Mouse (Mus musculus) limb, embryonic 10.5 days (tissue): ENCODE results near the gene Mfn1. TPM values are rescaled to one million over a fixed set of nuclear protein-coding genes. Genes with fewer than 3 reads are reported as not detected.
A peak's percentile ranks its signal among the peaks of the same experiment; 100 is the strongest.

ENCODE experiments used
- DNase-seq: peaks from one replicate; pipeline ENCODE4 v3.0.0-alpha.2; 2017; ENCODE audit warnings: low spot score
- H3K27ac ChIP-seq: fragments of 300-500 bp; sonication (generic); 2 replicates; pipeline ENCODE4 v1.5.1; 2016; ENCODE audit warnings: mild to moderate bottlenecking
- H3K27me3 ChIP-seq: fragments of 300-500 bp; sonication (generic); 2 replicates; pipeline ENCODE4 v1.6.1; 2016; ENCODE audit warnings: low read depth, mild to moderate bottlenecking; ENCODE audit not compliant: poor library complexity, severe bottlenecking
- H3K36me3 ChIP-seq: fragments of 300-500 bp; sonication (generic); 2 replicates; pipeline ENCODE4 v1.6.1; 2016; ENCODE audit warnings: mild to moderate bottlenecking, moderate library complexity
- H3K4me1 ChIP-seq: fragments of 300-500 bp; sonication (generic); 2 replicates; pipeline ENCODE4 v1.6.1; 2016
- H3K4me3 ChIP-seq: fragments of 300-500 bp; sonication (generic); 2 replicates; pipeline ENCODE4 v1.5.1; 2016; ENCODE audit warnings: mild to moderate bottlenecking, moderate library complexity
- H3K9me3 ChIP-seq: fragments of 300-500 bp; sonication (generic); replicated peaks from 2 replicates; pipeline ENCODE4 v1.6.1; 2016; ENCODE audit warnings: mild to moderate bottlenecking
- WGBS: fragments of 180-500 bp; shearing (Covaris S2); methylation state at CpG from one replicate; pipeline ENCODE4 v1.1.7; 2016; 5-methylcytosine and 5-hydroxymethylcytosine counted together
- polyA plus RNA-seq: library from polyadenylated mRNA; unstranded; fragments of >200 nt; fragmentation: Nextera tagmentation; extraction: Ambion mirVana; gene quantifications from 2 replicates; pipeline ENCODE4 v1.2.1, GENCODE M21; 2016

The Mfn1 gene
- polyA plus RNA-seq, 1 experiment from 2014 or later = 34.6 TPM

GRCm38 (mm10) chr3:32599328-32599727 is 70.1 kb downstream of the Mfn1 start:
- DNase-seq = no peak
- no peak overlapping the region for H3K4me3 ChIP-seq
- H3K4me1 ChIP-seq = no peaks in the 10 kb centered on the region
- no peak overlapping the region for H3K27ac ChIP-seq
- no peaks in the 10 kb centered on the region for H3K36me3 ChIP-seq
- 61% methylated on average over 3 of the region's 3 CpGs for WGBS
- no peaks in the 10 kb centered on the region for H3K9me3 ChIP-seq
- H3K27me3 ChIP-seq = no peaks in the 10 kb centered on the region

- Histone ChIP-seq H3K27ac (no peak overlapping the region), H3K4me3 (no peak overlapping the region), H3K27me3 (no peaks in the 10 kb centered on the region), H3K36me3 (no peaks in the 10 kb centered on the region), H3K9me3 (no peaks in the 10 kb centered on the region), H3K4me1 (no peaks in the 10 kb centered on the region)
- 92% methylated on average over 10 of the region's 10 CpGs for WGBS
- DNase-seq = no peak
Observed at GRCm38 (mm10) chr3:32601055-32601454, 71.8 kb downstream of the Mfn1 start.

- no peak for DNase-seq
- Histone ChIP-seq H3K27me3 (no peaks in the 10 kb centered on the region), H3K9me3 (no peaks in the 10 kb centered on the region), H3K4me3 (no peak overlapping the region), H3K36me3 (0 out of 2 replicates have a peak, but pooled peaks cover 6% of the 10 kb centered on the region), H3K27ac (no peak overlapping the region), H3K4me1 (no peaks in the 10 kb centered on the region)
- WGBS = 97% methylated on average over 4 of the region's 4 CpGs
Observed at GRCm38 (mm10) chr3:32609233-32609632, 80.0 kb downstream of the Mfn1 start.

GRCm38 (mm10) chr3:32610560-32610959 is 81.3 kb downstream of the Mfn1 start:
- peak; percentile 40 for DNase-seq
- Histone ChIP-seq H3K4me1 (no peaks in the 10 kb centered on the region), H3K36me3 (0 out of 2 replicates have a peak, but pooled peaks cover 6% of the 10 kb centered on the region), H3K27me3 (no peaks in the 10 kb centered on the region), H3K9me3 (no peaks in the 10 kb centered on the region), H3K4me3 (no peak overlapping the region), H3K27ac (no peak overlapping the region)
- WGBS = 43% methylated on average over 7 of the region's 7 CpGs

GRCm38 (mm10) chr3:32611606-32612170 is 82.4 kb downstream of the Mfn1 start:
- H3K9me3 ChIP-seq = no peaks in the 10 kb centered on the region
- H3K27ac ChIP-seq = no peak overlapping the region
- no peak for DNase-seq
- H3K4me3 ChIP-seq = no peak overlapping the region
- H3K36me3 ChIP-seq = 0 out of 2 replicates have a peak, but pooled peaks cover 6% of the 10 kb centered on the region
- 91% methylated on average over 11 of the region's 11 CpGs for WGBS
- 0 out of 2 replicates have a peak, but pooled peaks cover 2% of the 10 kb centered on the region for H3K4me1 ChIP-seq
- H3K27me3 ChIP-seq = no peaks in the 10 kb centered on the region

- Histone ChIP-seq H3K4me1 (peaks cover 10% of the 10 kb centered on the region), H3K27me3 (0 out of 2 replicates have a peak, but pooled peaks cover 4% of the 10 kb centered on the region), H3K36me3 (0 out of 2 replicates have a peak, but pooled peaks cover 6% of the 10 kb centered on the region), H3K9me3 (no peaks in the 10 kb centered on the region), H3K4me3 (no peak overlapping the region), H3K27ac (no peak overlapping the region)
- DNase-seq = no peak
- WGBS = 86% methylated on average over 2 of the region's 2 CpGs
Observed at GRCm38 (mm10) chr3:32614786-32615185, 85.5 kb downstream of the Mfn1 start.

GRCm38 (mm10) chr3:32615376-32615775 is 86.1 kb downstream of the Mfn1 start:
- H3K27me3 ChIP-seq = 0 out of 2 replicates have a peak, but pooled peaks cover 4% of the 10 kb centered on the region
- peak overlapping the region; percentile 85; the same call in 1 of the 2 replicates for H3K4me3 ChIP-seq
- WGBS = 85% methylated on average over 5 of the region's 5 CpGs
- 0 out of 2 replicates have a peak, but pooled peaks cover 6% of the 10 kb centered on the region for H3K36me3 ChIP-seq
- H3K9me3 ChIP-seq = no peaks in the 10 kb centered on the region
- H3K4me1 ChIP-seq = peaks cover 10% of the 10 kb centered on the region
- H3K27ac ChIP-seq = no peak overlapping the region
- no peak for DNase-seq

- peak overlapping the region; percentile 85 for H3K4me3 ChIP-seq
- H3K27ac ChIP-seq = peak overlapping the region; percentile 91
- peaks cover 10% of the 10 kb centered on the region for H3K4me1 ChIP-seq
- H3K27me3 ChIP-seq = 0 out of 2 replicates have a peak, but pooled peaks cover 4% of the 10 kb centered on the region
- DNase-seq = no peak
- 0 out of 2 replicates have a peak, but pooled peaks cover 6% of the 10 kb centered on the region for H3K36me3 ChIP-seq
- H3K9me3 ChIP-seq = no peaks in the 10 kb centered on the region
- 10% methylated on average over 14 of the region's 14 CpGs for WGBS
Observed at GRCm38 (mm10) chr3:32616006-32616330, 86.7 kb downstream of the Mfn1 start.

- WGBS = 2% methylated on average over 83 of the region's 83 CpGs
- Histone ChIP-seq H3K9me3 (no peaks in the 10 kb centered on the region), H3K27me3 (0 out of 2 replicates have a peak, but pooled peaks cover 4% of the 10 kb centered on the region), H3K36me3 (0 out of 2 replicates have a peak, but pooled peaks cover 6% of the 10 kb centered on the region), H3K4me1 (peaks cover 10% of the 10 kb centered on the region), H3K4me3 (peak within 1 kb of the TSS; percentile 85), H3K27ac (peak within 1 kb of the TSS; percentile 91)
- DNase-seq = peak; percentile 86
Observed at GRCm38 (mm10) chr3:32616331-32617052, 87.2 kb downstream of the Mfn1 start, which contains the start of gene Gnb4. Gene Gnb4, minus strand, starts transcription at chr3:32616585.

GRCm38 (mm10) chr3:32617053-32617642 is 87.9 kb downstream of the Mfn1 start:
- Histone ChIP-seq H3K27ac (peak overlapping the region; percentile 91), H3K9me3 (no peaks in the 10 kb centered on the region), H3K4me3 (peak overlapping the region; percentile 85), H3K36me3 (0 out of 2 replicates have a peak, but pooled peaks cover 5% of the 10 kb centered on the region), H3K4me1 (peaks cover 10% of the 10 kb centered on the region), H3K27me3 (0 out of 2 replicates have a peak, but pooled peaks cover 4% of the 10 kb centered on the region)
- WGBS = 23% methylated on average over 16 of the region's 16 CpGs
- no peak for DNase-seq

GRCm38 (mm10) chr3:32621658-32622057 is 92.4 kb downstream of the Mfn1 start:
- DNase-seq = no peak
- no peaks in the 10 kb centered on the region for H3K36me3 ChIP-seq
- no peak overlapping the region for H3K4me3 ChIP-seq
- H3K27me3 ChIP-seq = 0 out of 2 replicates have a peak, but pooled peaks cover 4% of the 10 kb centered on the region
- H3K9me3 ChIP-seq = no peaks in the 10 kb centered on the region
- WGBS = 89% methylated on average over 1 of the region's 1 CpGs
- H3K27ac ChIP-seq = no peak overlapping the region
- H3K4me1 ChIP-seq = peaks cover 8% of the 10 kb centered on the region

- WGBS = 89% methylated on average over 3 of the region's 3 CpGs
- H3K4me3 ChIP-seq = no peak overlapping the region
- no peaks in the 10 kb centered on the region for H3K36me3 ChIP-seq
- no peak for DNase-seq
- no peaks in the 10 kb centered on the region for H3K9me3 ChIP-seq
- H3K4me1 ChIP-seq = peaks cover 3% of the 10 kb centered on the region
- 0 out of 2 replicates have a peak, but pooled peaks cover 4% of the 10 kb centered on the region for H3K27me3 ChIP-seq
- H3K27ac ChIP-seq = no peak overlapping the region
Observed at GRCm38 (mm10) chr3:32622106-32622505, 92.8 kb downstream of the Mfn1 start.

- no peaks in the 10 kb centered on the region for H3K4me1 ChIP-seq
- H3K27ac ChIP-seq = no peak overlapping the region
- WGBS = 88% methylated on average over 7 of the region's 7 CpGs
- no peak for DNase-seq
- H3K4me3 ChIP-seq = no peak overlapping the region
- H3K9me3 ChIP-seq = no peaks in the 10 kb centered on the region
- H3K36me3 ChIP-seq = no peaks in the 10 kb centered on the region
- no peaks in the 10 kb centered on the region for H3K27me3 ChIP-seq
Observed at GRCm38 (mm10) chr3:32628141-32628540, 98.9 kb downstream of the Mfn1 start.
